Mouse (Mus musculus) activated CD4-positive, CD25-positive, alpha-beta regulatory T cell, adult 4 months (primary cell): ENCODE data around the gene Bcl9. TPM values are rescaled to one million over a fixed set of nuclear protein-coding genes. Genes with fewer than 3 reads are reported as not detected.

Source experiments
- ATAC-seq: one replicate; pipeline ENCODE4 v1.8.0; 2017
- polyA plus RNA-seq, 2 experiments: library from polyadenylated mRNA; unstranded; fragments of 100-300 nt; shearing (Covaris generic); gene quantifications; one replicate each; pipeline ENCODE4 v1.2.1; 2017

The Bcl9 gene
- polyA plus RNA-seq, 2 experiments from 2014 or later = 2.7 to 3.2 TPM

- ATAC-seq = no peak
Measured at GRCm38 (mm10) chr3:97296941-97297552, 670 bp downstream of the Bcl9 start.

GRCm38 (mm10) chr3:97294334-97294733, 3.4 kb downstream of the Bcl9 start:
- ATAC-seq = peak; percentile 42

- ATAC-seq = no peak
Measured at GRCm38 (mm10) chr3:97284878-97285277, 12.8 kb downstream of the Bcl9 start.

- ATAC-seq = no peak
Measured at GRCm38 (mm10) chr3:97284056-97284455, 13.7 kb downstream of the Bcl9 start.

- ATAC-seq = no peak
Measured at GRCm38 (mm10) chr3:97281426-97281825, 16.3 kb downstream of the Bcl9 start.

- ATAC-seq = no peak
Measured at GRCm38 (mm10) chr3:97275708-97276107, 22.0 kb downstream of the Bcl9 start.

GRCm38 (mm10) chr3:97274516-97275230, 23.0 kb downstream of the Bcl9 start:
- ATAC-seq = no peak

- ATAC-seq = peak; percentile 40
Measured at GRCm38 (mm10) chr3:97273876-97274275, 23.8 kb downstream of the Bcl9 start.

GRCm38 (mm10) chr3:97265667-97266415, 31.9 kb downstream of the Bcl9 start:
- ATAC-seq = no peak

GRCm38 (mm10) chr3:97262235-97262634, 35.5 kb downstream of the Bcl9 start:
- no peak for ATAC-seq

GRCm38 (mm10) chr3:97255706-97256339, 41.9 kb downstream of the Bcl9 start:
- ATAC-seq = no peak

GRCm38 (mm10) chr3:97254861-97255465, 42.8 kb downstream of the Bcl9 start:
- no peak for ATAC-seq

GRCm38 (mm10) chr3:97253823-97254600, 43.7 kb downstream of the Bcl9 start:
- ATAC-seq = no peak

GRCm38 (mm10) chr3:97252896-97253295, 44.8 kb downstream of the Bcl9 start:
- ATAC-seq = no peak

- no peak for ATAC-seq
Measured at GRCm38 (mm10) chr3:97242629-97243167, 55.0 kb downstream of the Bcl9 start.

- ATAC-seq = no peak
Measured at GRCm38 (mm10) chr3:97241826-97242225, 55.9 kb downstream of the Bcl9 start.

- ATAC-seq = no peak
Measured at GRCm38 (mm10) chr3:97239793-97240192, 57.9 kb downstream of the Bcl9 start.

- no peak for ATAC-seq
Measured at GRCm38 (mm10) chr3:97239316-97239715, 58.4 kb downstream of the Bcl9 start.

GRCm38 (mm10) chr3:97238521-97238920, 59.2 kb downstream of the Bcl9 start:
- no peak for ATAC-seq

- ATAC-seq = no peak
Measured at GRCm38 (mm10) chr3:97237403-97237802, 60.3 kb downstream of the Bcl9 start.

- ATAC-seq = no peak
Measured at GRCm38 (mm10) chr3:97234797-97235196, 62.9 kb downstream of the Bcl9 start.

- ATAC-seq = no peak
Measured at GRCm38 (mm10) chr3:97232328-97232727, 65.4 kb downstream of the Bcl9 start.
